Mouse (Mus musculus) embryonic facial prominence, embryonic 14.5 days (tissue): ENCODE data around the gene Stk24. TPM values are rescaled to one million over a fixed set of nuclear protein-coding genes. Genes with fewer than 3 reads are reported as not detected.

Experiments used
- ATAC-seq: fragments of 200-750 bp; cut with Nextera tagmentation; 2 replicates; pipeline ENCODE4 v1.8.0; 2017; ENCODE audit warnings: low read depth, moderate number of reproducible peaks, moderate TSS enrichment
- DNase-seq: peaks from one replicate; pipeline ENCODE4 v3.0.0-alpha.2; 2015; ENCODE audit warnings: low spot score
- H3K27ac ChIP-seq: fragments of 300-500 bp; sonication (generic); replicated peaks from 2 replicates; pipeline ENCODE4 v1.5.1; 2014; ENCODE audit warnings: low read depth, mild to moderate bottlenecking, low read length, moderate library complexity
- H3K27me3 ChIP-seq: fragments of 300-500 bp; sonication (generic); replicated peaks from 2 replicates; pipeline ENCODE4 v1.6.1; 2014; ENCODE audit warnings: low read length; ENCODE audit not compliant: control insufficient read depth, insufficient read depth
- H3K36me3 ChIP-seq: fragments of 300-500 bp; sonication (generic); 2 replicates; pipeline ENCODE4 v1.6.1; 2014; ENCODE audit warnings: low read length, mixed read lengths; ENCODE audit not compliant: control insufficient read depth, insufficient read depth
- H3K4me1 ChIP-seq: fragments of 300-500 bp; sonication (generic); 2 replicates; pipeline ENCODE4 v1.6.1; 2014; ENCODE audit warnings: antibody characterized with exemption, low read length; ENCODE audit not compliant: control insufficient read depth, insufficient read depth
- H3K4me2 ChIP-seq: fragments of 300-500 bp; sonication (generic); 2 replicates; pipeline ENCODE4 v1.6.1; 2014; ENCODE audit warnings: low read depth, mild to moderate bottlenecking, low read length, moderate library complexity, mixed read lengths
- H3K4me3 ChIP-seq: fragments of 300-500 bp; sonication (generic); 2 replicates; pipeline ENCODE4 v1.5.1; 2014; ENCODE audit warnings: low read depth, mild to moderate bottlenecking, low read length
- H3K9ac ChIP-seq: fragments of 300-500 bp; sonication (generic); 2 replicates; pipeline ENCODE4 v1.6.1; 2014; ENCODE audit warnings: low read depth, mild to moderate bottlenecking, low read length, moderate library complexity, mixed read lengths
- H3K9me3 ChIP-seq: fragments of 300-500 bp; sonication (generic); 2 replicates; pipeline ENCODE4 v1.6.1; 2016; ENCODE audit warnings: low read length; ENCODE audit not compliant: control insufficient read depth
- WGBS: fragments of 180-500 bp; shearing (Covaris S2); extraction: QIAGEN DNeasy Blood & Tissue Kit; methylation state at CpG from one replicate; pipeline ENCODE4 v1.1.7; 2014; 5-methylcytosine and 5-hydroxymethylcytosine counted together
- polyA plus RNA-seq: library from polyadenylated mRNA; unstranded; fragments of >200 nt; fragmentation: Nextera tagmentation; extraction: Ambion mirVana; gene quantifications from 2 replicates; pipeline ENCODE4 v1.2.1, GENCODE M21; 2014

Gene Stk24
- polyA plus RNA-seq, 1 experiment from 2014 or later, result 38.9 TPM

DNA sequence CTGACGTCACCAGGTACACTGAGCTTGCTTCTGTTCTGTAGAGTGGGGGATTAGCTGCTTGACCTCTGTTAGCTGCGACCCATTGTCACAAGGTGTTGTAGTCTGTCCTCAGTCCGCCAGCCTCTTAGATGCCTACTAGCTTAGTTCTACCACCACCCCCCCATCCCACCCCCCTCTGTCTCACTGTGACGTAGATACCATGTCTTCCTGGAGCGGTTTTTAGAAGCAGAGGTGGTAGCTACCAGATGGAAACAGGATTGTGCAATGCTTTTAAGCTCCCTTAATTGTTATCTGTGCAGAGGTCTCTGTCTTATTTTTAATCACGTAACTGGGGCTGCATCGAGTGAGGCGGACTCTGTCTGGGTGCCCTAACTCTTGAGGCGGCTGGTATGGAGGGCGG lies 124.9 kb downstream of the Stk24 start:
- Histone ChIP-seq H3K27me3 (no peaks in the 10 kb centered on the region), H3K9ac (no peak overlapping the region), H3K4me1 (no peaks in the 10 kb centered on the region), H3K4me2 (no peak overlapping the region), H3K9me3 (no peaks in the 10 kb centered on the region), H3K27ac (no peak overlapping the region), H3K36me3 (peaks cover 59% of the 10 kb centered on the region), H3K4me3 (no peak overlapping the region)
- 87% methylated on average over 10 of the region's 10 CpGs for WGBS
- DNase-seq, result no peak
- no peak for ATAC-seq

DNA sequence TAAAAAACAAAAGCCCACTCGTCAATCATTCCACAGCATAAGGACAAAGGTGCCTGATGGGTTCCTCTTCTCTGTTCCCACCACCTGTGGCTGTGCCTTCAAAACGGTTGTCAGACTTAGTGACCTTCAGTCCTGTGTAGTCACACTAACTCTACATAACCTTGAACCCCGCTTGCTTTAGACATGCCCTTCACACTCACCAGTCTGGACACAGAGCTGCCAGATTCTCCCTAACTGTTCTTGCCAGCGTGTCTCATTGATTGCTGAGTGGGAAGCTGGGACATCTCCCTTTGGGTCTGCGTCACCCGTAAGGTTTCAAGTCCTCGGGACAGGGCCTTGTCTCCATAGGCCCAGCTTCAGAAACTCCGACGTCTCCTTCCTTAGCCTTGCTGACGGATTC lies 127.3 kb downstream of the Stk24 start:
- WGBS, result 90% methylated on average over 10 of the region's 10 CpGs
- ATAC-seq, result no peak
- peaks cover 56% of the 10 kb centered on the region for H3K36me3 ChIP-seq

DNA sequence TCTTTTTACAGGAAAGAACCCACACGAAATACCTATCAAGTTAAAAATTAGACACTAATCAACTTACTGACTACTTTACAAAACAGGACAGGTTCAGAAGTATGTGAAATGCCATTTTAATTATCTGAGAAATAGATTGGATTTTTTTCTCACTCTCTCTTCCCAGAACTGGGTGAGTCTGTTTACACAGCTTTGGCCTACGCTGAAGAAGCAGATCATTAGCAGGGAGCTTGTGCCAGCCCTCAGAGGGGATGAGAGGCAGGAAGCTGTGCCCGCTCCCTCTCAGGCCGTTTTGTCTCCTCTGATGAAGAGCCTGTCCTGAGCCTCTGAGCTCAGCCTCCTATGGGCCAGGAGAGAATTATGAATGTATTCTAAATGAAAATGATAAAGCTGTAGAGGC lies 128.1 kb downstream of the Stk24 start:
- H3K4me1 ChIP-seq, result peaks cover 19% of the 10 kb centered on the region
- no peak overlapping the region for H3K27ac ChIP-seq
- peaks cover 48% of the 10 kb centered on the region for H3K36me3 ChIP-seq
- ATAC-seq (no peak), DNase-seq (no peak)
- no peak overlapping the region for H3K4me2 ChIP-seq
- no peaks in the 10 kb centered on the region for H3K27me3 ChIP-seq
- no peaks in the 10 kb centered on the region for H3K9me3 ChIP-seq
- H3K4me3 ChIP-seq, result no peak overlapping the region
- WGBS, result 68% methylated on average over 4 of the region's 4 CpGs
- no peak overlapping the region for H3K9ac ChIP-seq

More for the DNA sequence above, 127.3 kb downstream of the Stk24 start:
- Histone ChIP-seq H3K9me3 (no peaks in the 10 kb centered on the region), H3K9ac (no peak overlapping the region), H3K4me2 (no peak overlapping the region), H3K27ac (no peak overlapping the region), H3K27me3 (no peaks in the 10 kb centered on the region), H3K4me1 (peaks cover 12% of the 10 kb centered on the region), H3K4me3 (no peak overlapping the region)
- DNase-seq, result no peak

DNA sequence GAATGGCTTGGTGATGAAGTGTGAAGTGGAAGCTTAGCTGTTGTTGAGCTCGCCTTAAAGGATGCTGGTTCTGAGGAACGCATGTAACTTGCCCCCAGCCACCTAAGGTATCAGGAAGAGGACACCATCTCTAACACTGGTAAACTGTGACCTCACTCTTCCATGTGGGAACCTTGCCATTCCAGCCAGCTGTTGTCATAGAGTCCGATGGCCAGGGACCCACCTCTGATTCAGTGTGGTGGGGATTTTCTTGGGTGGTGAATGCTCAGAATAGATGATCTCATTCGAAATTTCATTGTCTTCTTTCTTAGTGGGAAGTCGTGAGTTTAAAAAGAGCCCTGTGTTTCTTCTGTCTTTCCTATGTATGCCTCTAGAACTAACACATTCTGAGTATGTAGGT lies 128.7 kb downstream of the Stk24 start:
- Histone ChIP-seq H3K36me3 (peaks cover 41% of the 10 kb centered on the region), H3K27me3 (no peaks in the 10 kb centered on the region)
- WGBS, result 83% methylated on average over 5 of the region's 5 CpGs

DNA sequence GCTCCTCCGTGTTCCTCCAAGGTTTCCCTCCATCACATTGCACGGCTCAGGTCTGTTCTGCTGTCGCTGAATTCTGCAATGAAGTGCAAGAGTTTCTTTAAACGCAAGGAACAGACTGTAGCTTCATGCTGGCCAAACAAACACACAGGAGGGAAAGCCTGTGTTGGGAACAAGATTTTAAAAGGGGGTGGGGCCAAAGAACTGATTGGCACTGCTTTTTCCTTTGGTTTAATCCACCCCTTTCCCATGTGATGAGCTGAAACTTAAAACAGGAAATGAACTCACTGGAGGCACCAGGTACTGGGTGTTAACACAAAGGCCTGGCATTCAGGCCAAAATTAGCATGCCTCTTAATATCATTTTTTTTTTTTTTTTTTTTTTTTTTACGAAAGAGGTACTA lies 131.5 kb downstream of the Stk24 start:
- no peak overlapping the region for H3K4me3 ChIP-seq
- H3K36me3 ChIP-seq, result peaks cover 35% of the 10 kb centered on the region
- H3K27me3 ChIP-seq, result no peaks in the 10 kb centered on the region
- WGBS, result 57% methylated on average over 5 of the region's 5 CpGs
- H3K9me3 ChIP-seq, result no peaks in the 10 kb centered on the region
- H3K4me1 ChIP-seq, result peaks cover 29% of the 10 kb centered on the region
- no peak for DNase-seq
- H3K27ac ChIP-seq, result peak overlapping the region; percentile 70
- no peak overlapping the region for H3K9ac ChIP-seq
- ATAC-seq, result no peak
- no peak overlapping the region for H3K4me2 ChIP-seq

More for the DNA sequence above, 128.7 kb downstream of the Stk24 start:
- Histone ChIP-seq H3K27ac (no peak overlapping the region), H3K4me2 (no peak overlapping the region), H3K9ac (no peak overlapping the region), H3K4me3 (no peak overlapping the region), H3K4me1 (peaks cover 25% of the 10 kb centered on the region), H3K9me3 (no peaks in the 10 kb centered on the region)
- DNase-seq (no peak), ATAC-seq (no peak)

DNA sequence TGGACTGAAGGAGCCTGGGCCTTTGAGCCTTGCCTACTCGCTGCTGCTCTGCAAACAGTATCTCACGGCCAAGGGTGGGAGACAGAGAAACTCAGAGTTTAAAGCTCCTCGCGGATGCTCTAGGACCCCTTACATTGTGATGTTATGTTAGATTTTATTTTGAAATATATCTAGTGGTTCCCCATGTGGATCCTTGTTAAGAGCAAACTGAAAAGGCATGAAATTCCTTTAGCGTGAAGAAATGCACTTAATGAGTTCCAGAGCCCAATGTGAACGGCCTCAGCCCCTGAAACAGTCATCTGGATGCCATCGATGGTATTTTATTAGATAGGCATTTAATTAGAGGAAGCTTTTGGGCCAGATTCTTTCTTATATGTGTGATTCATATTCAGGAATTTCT lies 132.5 kb downstream of the Stk24 start:
- H3K27ac ChIP-seq, result peak overlapping the region; percentile 70
- DNase-seq, result peak; percentile 94
- H3K27me3 ChIP-seq, result no peaks in the 10 kb centered on the region
- H3K9ac ChIP-seq, result no peak overlapping the region
- peaks cover 29% of the 10 kb centered on the region for H3K4me1 ChIP-seq
- H3K4me2 ChIP-seq, result no peak overlapping the region
- no peak overlapping the region for H3K4me3 ChIP-seq
- peak; percentile 76 for ATAC-seq
- 16% methylated on average over 7 of the region's 7 CpGs for WGBS
- H3K36me3 ChIP-seq, result peaks cover 46% of the 10 kb centered on the region
- no peaks in the 10 kb centered on the region for H3K9me3 ChIP-seq

DNA sequence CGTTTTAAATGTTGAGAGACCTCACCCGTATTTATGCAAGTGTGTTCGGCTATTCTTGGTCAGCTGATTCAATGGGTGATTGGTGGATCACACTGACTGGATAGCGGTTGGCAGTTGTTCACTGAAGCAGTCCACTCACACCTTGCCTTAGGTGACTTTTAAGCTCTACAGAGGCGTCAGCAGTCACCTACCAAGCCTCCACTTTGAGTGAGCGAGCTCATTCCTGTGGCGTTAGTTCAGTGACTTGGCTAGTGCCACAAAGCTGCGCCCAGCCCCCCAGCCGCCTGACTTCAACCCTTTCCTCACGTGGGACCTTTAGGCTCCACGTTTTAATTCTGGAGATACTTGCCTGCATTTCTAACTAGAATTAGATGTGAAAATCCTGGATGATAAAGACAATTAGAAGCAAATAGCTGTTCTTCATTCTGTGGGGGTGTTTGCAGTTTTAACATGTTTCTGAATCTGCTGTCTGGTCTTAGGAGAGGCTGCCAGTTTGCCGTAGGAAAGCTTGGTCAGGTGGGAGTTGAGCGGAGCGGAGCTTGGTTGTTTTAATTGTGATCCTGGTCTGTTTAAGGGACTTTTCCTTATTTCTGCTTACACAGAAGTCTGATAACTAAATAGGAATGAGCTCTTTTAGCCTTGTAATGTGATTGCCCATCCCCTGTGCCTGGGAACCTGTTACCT lies 133.6 kb downstream of the Stk24 start:
- H3K36me3 ChIP-seq, result peaks cover 57% of the 10 kb centered on the region

DNA sequence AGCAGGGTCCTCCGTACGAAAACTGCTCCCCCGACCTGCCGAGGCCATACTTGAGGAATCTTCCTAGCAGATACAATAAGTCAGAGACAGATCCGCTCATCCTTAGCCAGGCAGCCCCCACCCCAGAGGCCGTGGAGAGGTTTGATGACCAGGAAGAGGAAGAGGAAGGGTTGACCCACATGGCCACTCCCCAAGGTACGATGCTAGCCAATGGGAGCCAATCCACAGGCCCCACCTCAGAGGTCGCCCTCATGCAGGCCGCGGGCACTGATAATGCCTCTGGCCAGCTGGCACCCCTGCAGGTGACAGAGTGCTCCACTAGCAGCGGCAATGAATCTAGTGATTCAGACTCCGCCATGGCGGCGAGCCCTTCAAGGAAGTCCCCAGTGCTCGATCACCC lies 135.7 kb downstream of the Stk24 start:
- 92% methylated on average over 15 of the region's 15 CpGs for WGBS
- Histone ChIP-seq H3K36me3 (peaks cover 55% of the 10 kb centered on the region), H3K27me3 (no peaks in the 10 kb centered on the region)

More for the DNA sequence above, 133.6 kb downstream of the Stk24 start:
- DNase-seq (no peak), ATAC-seq (no peak)
- H3K4me3 ChIP-seq, result no peak overlapping the region
- H3K27me3 ChIP-seq, result no peaks in the 10 kb centered on the region
- no peak overlapping the region for H3K4me2 ChIP-seq
- WGBS, result 64% methylated on average over 14 of the region's 14 CpGs
- H3K9ac ChIP-seq, result no peak overlapping the region
- no peaks in the 10 kb centered on the region for H3K9me3 ChIP-seq
- H3K27ac ChIP-seq, result peak overlapping the region; percentile 70
- H3K4me1 ChIP-seq, result peaks cover 29% of the 10 kb centered on the region

DNA sequence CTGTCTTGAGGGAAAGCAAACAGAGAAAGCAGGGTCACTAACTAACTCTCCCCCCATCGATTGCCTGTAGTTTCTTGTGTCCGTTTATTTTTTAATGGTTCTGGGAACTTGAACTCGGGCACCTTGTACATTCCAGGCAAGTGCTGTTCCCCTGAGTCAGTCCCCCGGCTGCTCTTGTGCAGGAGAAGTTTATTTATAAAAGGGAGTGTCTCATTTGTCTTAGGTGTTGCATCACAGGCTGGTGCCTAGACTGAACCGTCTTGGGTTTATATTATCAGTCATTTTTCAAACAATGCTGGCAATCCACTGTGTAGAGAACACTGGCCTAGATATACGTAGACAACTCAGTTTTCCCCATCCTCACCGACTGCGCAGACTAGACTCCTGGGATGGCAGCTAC lies 140.4 kb downstream of the Stk24 start:
- Histone ChIP-seq H3K36me3 (peaks cover 78% of the 10 kb centered on the region), H3K4me2 (no peak overlapping the region), H3K9me3 (no peaks in the 10 kb centered on the region), H3K4me3 (no peak overlapping the region), H3K4me1 (no peaks in the 10 kb centered on the region), H3K27me3 (no peaks in the 10 kb centered on the region), H3K27ac (no peak overlapping the region), H3K9ac (no peak overlapping the region)
- WGBS, result 68% methylated on average over 8 of the region's 8 CpGs
- DNase-seq (no peak), ATAC-seq (no peak)

More for the DNA sequence above, 135.7 kb downstream of the Stk24 start:
- Histone ChIP-seq H3K27ac (no peak overlapping the region), H3K9ac (no peak overlapping the region), H3K9me3 (no peaks in the 10 kb centered on the region), H3K4me1 (peaks cover 29% of the 10 kb centered on the region), H3K4me3 (no peak overlapping the region), H3K4me2 (no peak overlapping the region)
- ATAC-seq (no peak), DNase-seq (no peak)
